Mouse (Mus musculus): ENCODE measurements around the gene Cdipt.

The Cdipt gene

DNA sequence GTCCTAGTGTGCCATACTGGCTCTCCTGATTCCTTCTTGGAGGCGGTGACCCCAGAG lies at the start of gene Cdipt:
Gene Cdipt (plus strand): TSS at position 22 of the 57 bp plus-strand sequence.
- DNase-seq, result no peak

DNA sequence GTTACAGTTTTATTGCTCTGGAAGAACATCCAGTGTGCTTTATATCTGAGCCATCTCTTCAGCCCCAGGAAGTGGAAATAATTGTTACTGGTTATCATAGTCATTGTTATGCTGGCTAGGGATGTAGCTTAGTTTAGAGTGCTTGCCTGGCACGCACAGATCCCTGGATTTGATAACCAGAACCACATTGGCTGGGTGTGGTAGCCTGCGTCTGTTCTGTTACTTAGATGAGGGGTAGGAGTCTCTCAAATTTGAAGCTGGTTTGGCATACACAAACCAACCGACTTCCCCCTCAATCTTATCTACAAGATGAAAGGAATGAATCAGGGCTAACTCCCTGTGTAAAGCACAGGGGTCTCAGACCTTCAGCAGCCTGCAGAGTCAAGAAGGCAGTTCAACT lies 49.4 kb upstream of the Cdipt start:
- DNase-seq, result no peak

DNA sequence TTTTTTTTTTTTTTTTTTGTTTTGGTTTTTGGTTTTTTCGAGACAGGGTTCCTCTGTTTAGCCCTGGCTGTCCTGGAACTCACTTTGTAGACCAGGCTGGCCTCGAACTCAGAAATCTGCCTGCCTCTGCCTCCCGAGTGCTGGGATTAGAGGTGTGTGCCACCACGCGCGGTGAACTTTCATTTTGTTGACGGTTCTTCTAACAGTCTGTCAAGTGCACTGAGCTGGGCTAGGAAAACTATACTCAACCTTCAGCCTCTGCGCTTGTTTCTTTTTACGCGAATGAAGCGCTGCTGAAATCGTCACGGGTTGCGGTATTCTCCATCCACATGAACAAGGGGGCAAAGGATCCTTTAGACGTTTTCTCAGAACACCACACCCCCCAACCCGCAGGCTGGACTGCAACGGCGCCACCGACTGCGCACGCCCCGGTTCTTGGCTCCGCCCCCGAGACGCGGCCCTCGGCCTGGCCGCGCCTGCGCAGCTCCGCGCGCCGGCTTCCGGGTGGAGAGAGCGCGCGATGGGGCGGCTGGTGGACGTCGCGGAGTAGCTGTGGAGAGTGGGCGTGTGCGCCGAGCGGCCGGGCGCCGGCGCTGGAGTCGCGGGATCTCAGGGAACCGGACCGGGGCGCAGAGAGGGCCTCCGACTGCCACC lies 47.2 kb upstream of the Cdipt start, which contains the start of gene Kctd13:
Gene Kctd13 (plus strand): TSS at position 496 of the 654 bp plus-strand sequence.
- peak; percentile 95 for DNase-seq

DNA sequence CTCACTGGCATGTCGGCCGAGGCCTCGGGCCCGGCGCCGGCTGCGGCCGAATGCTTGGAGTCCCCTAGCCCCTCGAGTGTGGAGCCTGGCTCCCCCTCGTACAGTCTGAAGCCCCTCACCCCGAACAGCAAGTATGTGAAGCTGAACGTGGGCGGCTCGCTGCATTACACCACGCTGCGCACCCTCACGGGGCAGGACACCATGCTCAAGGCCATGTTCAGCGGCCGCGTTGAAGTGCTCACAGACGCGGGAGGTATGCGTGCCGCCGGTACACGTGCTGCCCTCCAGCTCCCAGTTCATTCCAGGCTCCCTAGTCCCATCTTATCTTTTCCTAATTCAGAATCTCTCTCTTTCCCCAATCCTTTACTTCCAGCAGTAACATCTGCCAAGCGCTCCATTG lies 46.7 kb upstream of the Cdipt start:
- peak; percentile 26 for DNase-seq

DNA sequence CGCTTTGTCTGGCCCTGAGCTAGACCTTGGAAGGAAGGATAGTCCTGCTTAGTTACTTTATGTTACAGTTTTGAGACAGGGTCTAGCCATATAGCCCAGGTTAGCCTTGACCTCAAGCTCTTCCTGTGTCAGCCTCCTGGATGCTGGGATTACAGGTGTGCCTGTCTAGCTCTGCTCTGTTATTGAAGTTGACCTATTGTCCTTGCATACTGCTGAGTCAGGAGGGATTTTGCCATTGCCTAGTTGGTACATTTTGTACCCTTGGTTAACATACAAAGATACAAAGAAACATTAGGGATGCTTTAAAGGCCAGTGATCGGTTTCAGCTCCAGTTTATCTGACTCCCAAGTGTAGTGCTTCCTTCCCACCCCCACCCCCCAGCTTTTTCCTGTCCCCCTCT lies 43.1 kb upstream of the Cdipt start:
- no peak for DNase-seq

DNA sequence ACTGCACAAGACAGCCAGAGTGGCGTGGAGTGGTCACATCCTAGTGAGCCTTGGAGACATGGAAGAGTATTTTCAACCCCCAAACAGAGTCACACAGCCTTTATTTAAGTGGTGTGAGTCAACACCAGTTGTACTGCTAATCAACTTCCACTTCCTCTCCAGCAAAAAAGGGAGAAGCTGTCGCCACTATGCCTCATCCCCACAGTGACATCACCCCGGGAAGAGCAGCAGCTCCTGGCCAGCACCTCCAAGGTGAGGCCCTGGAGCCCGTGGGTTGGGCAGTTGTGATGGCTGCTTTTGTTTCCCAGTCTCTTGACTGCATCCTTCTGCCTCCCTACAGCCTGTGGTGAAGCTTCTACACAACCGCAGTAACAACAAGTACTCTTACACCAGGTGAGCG lies 34.5 kb upstream of the Cdipt start:
- no peak for DNase-seq

DNA sequence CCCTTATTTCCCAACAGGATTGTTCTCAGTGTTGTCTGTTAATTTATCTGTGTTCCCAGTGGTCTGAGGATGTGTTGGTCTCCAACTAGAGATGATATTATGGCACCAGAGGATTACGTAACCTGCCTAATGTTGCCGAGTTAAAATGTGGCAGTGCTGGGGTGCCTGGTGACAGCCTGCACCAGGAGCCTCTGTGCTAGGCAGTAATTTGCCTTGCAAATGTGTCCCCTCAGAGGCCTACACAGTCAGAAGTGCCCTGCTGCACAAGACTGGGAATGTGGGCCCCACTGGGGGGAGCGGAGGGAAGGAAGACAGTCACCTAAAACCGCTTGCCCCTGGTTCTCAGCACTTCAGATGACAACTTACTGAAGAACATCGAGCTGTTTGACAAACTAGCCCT lies 33.9 kb upstream of the Cdipt start:
- DNase-seq, result no peak

DNA sequence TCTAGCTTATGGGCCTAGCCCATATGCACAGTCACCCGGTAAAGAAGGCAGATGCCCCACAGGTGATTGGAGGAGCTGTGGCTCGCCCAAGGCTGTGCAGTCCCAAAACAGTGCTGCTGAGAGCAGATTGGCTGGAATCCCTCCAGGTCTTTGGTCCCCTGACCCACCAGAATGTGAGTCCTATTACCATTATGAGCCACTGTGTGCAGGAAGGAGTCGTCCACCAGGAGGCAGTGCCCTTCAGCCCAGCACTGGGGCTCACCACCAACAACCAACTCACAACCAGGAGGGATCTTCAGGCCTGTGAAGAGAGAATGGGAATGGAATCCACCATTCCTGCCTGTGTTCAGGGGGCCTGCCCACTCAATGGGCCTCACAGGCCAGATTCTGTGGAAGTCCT lies 29.2 kb upstream of the Cdipt start:
- peak; percentile 41 for DNase-seq

DNA sequence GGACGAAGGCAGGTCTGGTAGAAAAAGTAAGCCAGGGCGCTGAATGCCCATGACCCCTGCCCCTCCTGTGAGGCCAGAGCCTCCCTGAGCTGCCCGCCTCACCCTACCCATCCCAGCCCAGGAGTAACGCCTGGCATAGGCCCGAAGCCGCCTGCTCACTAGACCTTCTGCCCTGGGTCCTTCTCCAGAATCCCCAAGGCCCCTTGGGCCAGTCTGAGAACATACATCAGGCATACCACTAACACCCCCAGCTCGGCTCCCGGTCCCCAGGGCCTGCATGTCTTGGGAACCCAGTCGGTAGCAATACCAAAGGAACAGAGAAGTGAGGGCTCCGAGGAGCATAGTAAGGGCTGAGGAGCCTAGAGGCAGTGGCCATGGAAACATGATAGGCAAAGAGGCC lies 27.1 kb upstream of the Cdipt start:
- no peak for DNase-seq

DNA sequence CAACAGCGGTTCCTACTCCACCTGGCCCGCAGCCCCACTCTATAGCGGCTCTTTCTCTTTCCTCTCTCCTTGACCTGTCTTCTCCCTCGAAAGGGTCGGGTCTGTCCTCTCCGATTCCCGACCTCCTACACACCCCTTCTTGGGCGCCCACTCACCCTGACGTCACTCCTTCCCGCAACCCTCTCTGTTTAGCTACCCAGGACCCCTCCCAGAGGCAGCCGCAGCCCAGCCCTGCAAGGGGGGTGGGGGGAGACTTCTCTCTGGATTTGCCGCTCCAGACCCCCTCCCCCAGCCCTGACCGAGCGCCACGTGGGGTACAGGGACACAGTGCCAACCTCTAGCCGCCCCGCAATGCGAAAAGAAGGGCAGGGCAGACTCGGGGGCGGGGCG lies 26.3 kb upstream of the Cdipt start, which contains the start of gene Asphd1:
Gene Asphd1 (minus strand): TSS at position 180 of the 390 bp plus-strand sequence.
- no peak for DNase-seq

DNA sequence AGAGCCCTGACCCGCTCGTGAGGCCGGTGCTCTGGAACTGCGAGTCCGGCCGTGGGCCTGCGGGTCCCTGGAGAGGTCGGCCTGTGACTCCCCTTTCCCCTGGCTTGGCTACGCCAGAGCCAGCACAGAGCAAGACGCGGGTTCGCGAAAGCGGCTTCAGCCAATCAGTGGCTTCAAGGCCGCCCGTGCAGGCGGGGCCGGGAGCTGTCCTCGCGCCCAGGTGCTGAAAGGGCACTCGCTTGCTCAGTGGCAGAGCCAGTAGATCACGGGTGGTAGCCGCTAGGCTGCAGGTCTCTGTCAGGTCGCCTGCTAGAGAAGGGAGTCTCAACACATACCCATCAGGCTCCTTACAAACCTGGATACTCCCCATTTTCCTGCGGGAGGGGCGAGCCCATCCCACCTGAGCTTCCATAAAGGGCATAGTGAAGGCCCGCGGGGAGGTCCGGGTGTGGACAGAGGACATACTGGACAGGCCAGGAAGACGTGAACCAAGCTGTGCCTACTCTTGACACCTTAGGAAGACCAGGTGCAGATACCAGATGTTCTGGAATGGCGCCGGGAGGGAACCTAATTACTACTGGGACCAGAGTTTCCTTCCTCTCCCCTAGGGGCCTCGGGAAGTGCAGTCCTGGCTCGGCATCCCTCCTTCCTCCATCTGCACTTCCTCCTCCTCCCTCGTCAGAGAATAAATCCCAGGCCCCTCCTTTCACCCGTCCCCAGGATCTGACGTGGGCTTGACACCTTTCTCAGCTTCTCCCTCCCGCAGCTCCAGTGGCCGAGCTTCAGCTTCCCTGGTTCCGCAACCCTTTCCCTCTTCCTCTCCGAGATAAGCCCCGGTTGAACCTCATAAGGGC lies 25.7 kb upstream of the Cdipt start, which contains the start of gene Sez6l2:
Gene Sez6l2 (plus strand): TSS at position 771 of the 854 bp plus-strand sequence.
- DNase-seq, result peak; percentile 96

DNA sequence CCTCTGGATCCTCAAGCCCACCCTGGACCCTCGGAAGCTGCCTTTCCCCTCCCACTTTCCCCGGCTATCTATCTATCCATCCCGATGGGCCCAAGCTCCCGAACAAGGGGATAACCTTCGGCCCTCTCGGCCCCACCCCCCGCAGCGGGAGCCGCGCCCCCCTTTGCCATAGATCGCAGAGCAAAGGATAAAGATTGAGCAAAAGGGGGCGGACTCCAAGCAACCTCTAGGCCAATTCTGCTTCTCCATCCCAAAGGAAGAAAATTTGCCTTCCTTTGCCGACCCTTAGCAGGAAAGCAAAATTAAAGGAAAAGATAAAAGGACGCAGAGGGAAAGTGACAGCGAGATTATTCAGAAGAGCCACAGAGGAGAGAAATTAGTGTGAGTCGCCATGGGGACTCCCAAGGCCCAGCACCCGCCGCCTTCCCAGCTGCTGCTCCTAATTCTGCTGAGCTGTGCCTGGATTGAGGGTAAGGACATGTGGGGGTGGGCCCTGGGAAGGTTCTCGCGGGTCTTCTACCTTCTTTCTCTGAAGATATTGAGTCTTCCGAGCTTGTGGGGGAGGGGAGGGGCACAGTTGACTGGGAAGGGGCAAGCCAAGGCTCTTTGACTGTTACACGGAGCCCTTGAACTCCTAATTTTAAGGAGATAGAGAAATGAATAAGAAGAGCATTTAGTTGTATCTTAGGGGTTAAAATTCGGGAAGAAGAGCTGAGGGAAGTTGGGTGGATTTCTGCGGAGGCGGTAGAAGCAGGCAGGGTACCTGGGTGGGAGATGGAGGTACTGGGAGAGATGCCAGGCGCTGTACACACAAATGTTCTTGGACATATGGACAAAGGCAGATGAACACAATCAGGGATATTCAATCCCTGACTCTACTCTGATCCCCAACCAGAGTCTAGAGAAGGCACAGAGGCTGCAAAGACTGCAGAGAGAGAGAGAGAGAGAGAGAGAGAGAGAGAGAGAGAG lies 24.8 kb upstream of the Cdipt start:
- no peak for DNase-seq

DNA sequence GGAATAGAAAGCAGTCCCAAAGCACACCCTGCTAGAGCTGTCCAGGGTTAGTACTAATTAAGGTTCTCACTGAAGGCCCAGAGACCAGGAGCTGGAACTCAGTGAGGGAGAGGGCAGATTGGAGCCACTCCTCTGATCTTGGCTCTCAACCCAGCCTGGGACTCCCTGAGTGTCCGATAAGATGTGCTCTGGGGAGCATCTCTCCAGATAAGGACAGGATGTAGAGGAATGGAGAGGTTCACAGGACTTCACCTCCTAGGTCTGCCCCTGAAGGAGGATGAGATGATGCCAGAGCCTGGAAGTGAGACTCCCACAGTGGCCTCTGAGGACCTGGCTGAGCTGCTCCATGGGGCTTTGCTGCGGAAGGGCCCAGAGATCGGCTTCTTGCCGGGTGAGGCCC lies 24.0 kb upstream of the Cdipt start:
- DNase-seq, result no peak

DNA sequence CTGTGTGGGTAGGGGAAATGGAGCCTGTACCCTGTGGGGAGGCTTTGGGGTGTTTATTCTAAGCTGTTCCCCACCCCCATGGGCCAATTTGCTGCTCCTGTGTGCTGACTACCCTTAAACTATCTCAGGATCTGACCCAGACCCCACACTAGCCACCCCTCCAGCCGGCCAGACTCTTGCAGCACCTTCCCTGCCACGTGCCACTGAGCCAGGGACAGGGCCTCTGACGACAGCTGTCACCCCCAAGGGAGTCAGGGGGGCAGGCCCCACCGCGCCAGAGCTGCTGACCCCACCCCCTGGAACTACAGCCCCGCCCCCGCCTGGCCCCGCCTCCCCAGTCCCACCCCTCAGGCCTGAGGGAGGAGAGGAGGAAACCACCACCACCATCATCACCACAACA lies 23.1 kb upstream of the Cdipt start:
- no peak for DNase-seq

DNA sequence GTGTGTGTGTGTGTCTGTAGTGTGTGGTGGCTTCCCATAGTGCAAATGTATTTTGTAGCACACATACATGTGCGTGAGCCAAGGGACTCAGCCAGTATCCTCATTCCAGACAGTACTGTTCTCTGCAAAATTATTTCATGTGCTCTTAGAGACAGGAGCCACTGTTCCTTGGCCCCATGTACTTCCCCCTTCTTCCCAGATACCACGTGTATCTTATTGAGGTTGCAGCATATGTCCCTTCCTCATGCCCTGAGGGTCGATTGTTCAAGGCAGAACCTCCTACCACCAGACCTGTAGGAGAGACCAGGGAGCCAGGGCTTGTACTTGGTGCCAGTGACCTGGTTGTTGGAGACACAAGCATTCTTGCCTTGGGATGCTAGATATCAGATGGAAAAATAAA lies 20.6 kb upstream of the Cdipt start:
- DNase-seq, result no peak

DNA sequence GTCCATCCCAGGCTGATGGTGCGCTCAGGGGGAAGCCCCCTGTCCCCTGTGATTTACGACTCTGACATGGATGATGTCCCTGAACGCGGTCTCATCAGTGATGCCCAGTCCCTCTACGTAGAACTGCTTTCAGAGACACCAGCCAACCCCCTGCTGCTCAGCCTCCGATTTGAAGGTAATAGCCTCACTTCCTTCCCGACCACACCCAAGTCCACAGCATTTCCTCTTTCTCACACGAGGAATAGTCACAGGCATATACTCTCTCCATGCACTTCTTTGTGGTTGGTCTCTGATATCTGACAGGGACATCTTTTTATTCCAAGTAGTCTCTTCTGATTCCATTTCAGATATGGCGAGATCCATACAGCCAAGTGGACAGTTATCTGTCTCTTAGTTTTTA lies 15.9 kb upstream of the Cdipt start:
- no peak for DNase-seq

DNA sequence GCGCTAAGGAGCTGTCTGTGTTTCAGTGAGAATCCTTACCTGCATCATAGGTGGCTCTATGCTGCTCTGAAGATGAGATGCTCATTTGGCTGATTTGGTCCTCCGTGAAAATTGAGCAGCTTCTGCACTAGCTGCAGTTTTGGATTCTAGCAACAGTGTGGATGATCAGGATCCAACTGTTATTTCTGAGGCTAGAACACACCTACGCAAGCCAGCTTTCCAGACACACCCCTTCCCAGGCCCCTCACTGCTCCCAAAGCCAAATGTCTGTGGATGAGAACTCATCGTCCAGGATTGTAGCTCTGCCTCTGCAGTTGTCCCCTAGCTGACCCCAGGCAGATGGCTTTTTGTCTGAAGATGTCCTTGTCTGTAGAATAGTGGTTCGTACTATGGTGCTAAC lies 14.6 kb upstream of the Cdipt start:
- DNase-seq, result no peak

DNA sequence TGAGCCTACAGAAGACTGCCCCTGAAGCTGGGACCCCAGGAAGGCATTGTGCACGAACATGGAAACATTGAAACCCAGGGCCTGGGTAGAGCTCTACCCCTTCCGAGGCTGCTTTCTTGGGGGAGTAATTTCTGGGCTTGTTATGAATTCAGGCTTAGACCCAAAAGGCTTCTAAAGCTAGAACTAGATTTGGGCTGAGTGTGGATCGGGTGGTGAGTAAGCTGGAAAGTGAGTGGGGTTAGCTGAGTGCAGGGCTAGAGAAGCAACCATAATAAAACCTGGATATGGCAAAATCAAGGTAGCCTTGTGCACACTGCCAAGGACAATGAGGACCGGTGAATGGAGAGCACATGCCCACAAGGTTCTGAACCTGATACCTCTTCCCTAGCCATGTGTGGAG lies 13.7 kb upstream of the Cdipt start:
- DNase-seq, result no peak

DNA sequence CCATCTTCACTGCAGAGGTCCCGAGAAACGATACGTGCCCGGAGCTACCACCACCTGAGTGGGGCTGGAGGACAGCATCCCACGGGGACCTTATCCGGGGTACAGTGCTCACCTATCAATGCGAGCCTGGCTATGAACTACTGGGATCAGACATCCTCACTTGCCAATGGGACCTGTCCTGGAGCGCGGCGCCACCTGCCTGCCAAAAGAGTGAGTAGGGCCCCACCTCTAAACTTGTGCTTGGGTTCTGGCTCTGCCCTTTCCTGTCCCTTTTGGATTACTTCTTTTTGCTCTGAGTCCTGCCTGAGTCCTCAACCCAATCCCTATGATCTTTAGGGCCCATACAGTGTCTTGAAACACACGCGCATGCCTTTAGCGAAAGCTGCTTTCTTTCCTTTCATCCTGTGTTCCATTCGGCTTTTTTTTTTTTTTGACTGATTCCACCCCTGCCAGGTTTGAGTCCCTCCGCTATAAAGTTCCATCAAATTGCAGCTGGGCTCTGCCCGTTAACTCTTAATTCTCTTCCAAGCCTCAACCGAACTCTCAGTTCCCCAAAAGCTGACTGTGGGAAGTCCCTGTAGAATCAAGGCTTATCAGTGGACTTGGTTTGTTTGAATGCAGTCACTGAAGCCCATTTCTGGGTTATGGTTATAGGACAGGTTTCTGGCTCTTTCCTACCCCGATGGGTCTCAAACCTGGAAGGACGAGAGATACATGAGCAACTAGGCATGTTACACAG lies 12.0 kb upstream of the Cdipt start:
- peak; percentile 65 for DNase-seq

DNA sequence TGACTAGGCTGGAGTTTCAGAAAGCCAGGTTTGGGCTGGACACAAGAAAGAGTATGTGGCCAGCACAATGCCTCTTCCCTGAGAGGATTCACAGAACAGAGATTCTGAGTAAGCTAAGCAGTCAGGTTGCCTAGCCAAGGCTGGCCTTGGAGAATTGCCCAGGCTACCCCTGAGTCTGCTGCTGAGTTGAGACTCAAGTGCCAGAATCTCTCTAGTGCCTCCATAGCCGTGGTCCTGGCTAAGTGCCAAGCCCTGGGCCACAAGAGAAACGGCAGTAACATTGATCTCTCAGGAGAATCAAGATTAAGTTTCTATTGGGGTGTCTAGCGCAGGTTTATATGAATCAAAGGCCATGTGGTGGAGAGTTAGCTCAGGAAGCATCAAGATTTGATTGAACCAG lies 10.1 kb upstream of the Cdipt start:
- no peak for DNase-seq

DNA sequence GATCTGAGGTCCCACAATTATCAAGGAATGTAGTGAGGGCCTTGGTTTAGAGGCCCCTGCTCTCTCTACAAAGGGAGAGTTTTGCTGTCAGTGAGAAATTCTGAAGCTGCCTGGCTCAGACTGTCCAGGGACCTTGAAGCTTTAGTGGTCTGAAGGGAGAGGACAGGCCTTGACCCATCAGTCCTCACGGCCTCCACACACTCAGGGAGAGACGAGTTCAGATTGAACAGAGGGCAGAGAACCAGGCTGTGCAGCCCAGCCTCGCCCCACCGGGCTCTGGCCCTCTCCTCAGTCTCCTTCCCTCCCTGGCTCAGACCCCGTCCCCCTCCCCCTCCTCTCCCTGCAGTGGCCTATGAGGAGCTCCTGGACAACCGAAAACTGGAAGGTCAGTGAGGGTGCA lies 8.4 kb upstream of the Cdipt start:
- DNase-seq, result no peak

DNA sequence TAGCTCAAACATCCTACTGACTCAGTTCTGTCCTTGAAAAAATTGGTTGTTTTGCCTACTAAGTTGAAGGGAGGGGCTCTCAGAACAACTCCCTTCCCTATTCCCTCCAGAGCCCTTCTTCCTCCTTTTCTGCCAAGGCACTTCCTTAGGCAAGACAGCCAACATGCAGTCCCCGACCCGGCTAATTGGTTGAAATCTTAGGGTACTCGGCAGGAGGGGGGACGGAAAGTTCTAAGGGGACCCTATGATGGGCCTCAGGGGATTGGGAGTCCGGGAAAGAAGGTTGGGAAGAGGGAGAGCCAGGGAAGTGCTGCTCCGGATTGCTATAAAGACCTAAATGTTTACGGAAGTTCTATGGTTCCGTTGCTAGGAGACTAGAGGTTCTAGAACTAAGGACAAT lies 221 bp upstream of the Cdipt start:
- peak; percentile 7 for DNase-seq
